Mouse (Mus musculus) spleen, postnatal 36 days (tissue): ENCODE measurements around the gene Slc6a5.

Experiments used
- DNase-seq, 2 experiments: peaks; one replicate each; pipeline ENCODE4 v3.0.0; 2022; ENCODE audit warnings: low spot score in 2 of 2, mixed read lengths in 1 of 2

Gene Slc6a5

DNA sequence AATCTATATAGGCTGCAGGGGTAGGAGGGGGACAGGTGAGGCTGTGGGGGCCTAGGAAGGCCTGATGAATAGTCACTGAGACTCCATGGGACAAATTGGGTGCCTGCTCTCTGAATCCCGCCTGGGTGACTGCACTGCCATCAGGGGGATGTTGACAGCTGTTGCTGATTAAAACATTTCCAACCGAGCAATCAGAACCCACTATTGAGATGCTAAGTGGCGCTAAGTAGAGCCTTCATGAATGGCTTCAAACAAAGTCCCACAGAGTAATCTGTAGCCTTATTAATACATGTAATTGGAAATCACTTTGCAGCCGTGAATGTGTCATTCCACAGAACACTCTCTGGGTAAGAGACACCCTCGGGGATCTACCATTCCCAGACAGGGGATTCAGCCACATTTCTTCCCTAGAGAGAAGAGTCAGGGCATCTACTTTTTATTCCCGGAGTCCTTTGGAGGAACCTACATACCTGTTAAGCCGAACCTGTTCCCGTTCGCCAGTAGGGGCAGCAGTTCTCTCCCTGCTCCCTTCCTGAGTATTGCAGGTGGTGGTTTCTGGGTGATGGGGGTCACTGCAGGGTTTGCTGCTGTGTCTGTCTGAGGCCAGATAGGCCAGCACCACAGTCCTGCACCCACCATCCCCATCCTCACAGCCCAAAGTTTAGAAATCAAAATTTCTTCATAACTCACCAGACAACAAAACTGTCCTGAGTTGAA lies 71.7 kb downstream of the Slc6a5 start:
- no peak for DNase-seq

- DNase-seq, result no peak
Observed at GRCm38 (mm10) chr7:49984698-49985097, 74.8 kb downstream of the Slc6a5 start.

GRCm38 (mm10) chr7:49985947-49986346 lies 76.0 kb downstream of the Slc6a5 start:
- no peak for DNase-seq

- no peak for DNase-seq
Observed at GRCm38 (mm10) chr7:49999321-49999720, 89.4 kb downstream of the Slc6a5 start.

DNA sequence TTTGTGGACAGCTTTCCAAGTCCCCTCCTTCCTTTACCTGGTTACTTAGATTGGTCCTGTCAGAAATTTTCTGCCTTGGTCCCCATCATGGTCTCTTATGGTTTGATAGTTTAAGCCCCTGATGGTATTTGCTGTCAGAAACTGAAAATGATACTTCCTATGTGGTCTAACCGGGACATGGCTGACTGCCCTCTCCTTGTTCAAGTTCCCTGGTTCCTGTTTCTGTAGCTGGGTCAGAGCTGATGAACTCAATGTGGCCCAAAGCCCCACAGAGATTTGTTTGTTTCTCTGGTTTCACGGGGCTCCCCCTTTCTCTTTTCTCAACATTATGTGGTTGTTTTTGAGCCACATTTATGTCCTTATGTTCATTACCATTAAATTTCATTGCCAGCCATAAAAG lies 95.3 kb downstream of the Slc6a5 start:
- no peak for DNase-seq
